Mouse (Mus musculus) mouse embryonic stem cell (cell line): ENCODE results near the gene Apex2.
"Not testable (repeated sequence)": the region's sequence is repeated elsewhere in the genome, so short reads cannot be mapped to it uniquely, and the experiment has no call there.

Experiments used
- in situ Hi-C, 2 experiments: fragments of 300-500 bp; cut with MboI; formaldehyde crosslinking; loops; 1 replicate in 1 of 2; 3 replicates in 1 of 2; pipeline ENCODE4 v1.14.3; 2019 to 2020; ENCODE audit warnings: low sequenced_read_pairs in 2 of 2, low pct_unique_long_range_greater_than_20kb in 1 of 2, mixed read lengths in 1 of 2; ENCODE audit not compliant: unreplicated experiment in 1 of 2

Apex2 gene

GRCm38 (mm10) chrX:150514127-150514526 lies 75.5 kb downstream of the Apex2 start:
- in situ Hi-C loops: loop anchor here (25.0 kb wide), 3 partner anchors 148 to 598 kb away; partner anchors contain the start of gene Tro (in 1 of the 2)

DNA sequence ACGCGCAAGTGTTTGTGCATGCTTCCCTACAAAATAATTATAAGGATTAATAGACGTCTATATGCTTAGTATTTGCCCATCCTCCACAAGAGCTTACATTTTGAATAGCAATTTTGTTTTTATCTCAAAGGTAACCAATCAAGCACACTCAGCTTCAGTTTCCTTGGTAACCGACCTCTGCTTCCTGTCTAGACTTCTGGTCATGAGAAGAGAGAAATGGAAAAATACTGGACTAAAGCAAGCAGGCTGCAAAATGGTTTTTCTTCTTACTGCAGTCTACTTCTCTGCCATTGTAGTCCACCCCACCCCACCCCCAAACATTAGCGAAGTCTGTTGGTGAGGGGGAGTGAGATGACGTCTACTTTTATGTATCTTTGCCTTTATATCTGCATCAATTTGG lies 78.4 kb downstream of the Apex2 start:
- in situ Hi-C loops: loop anchor here (25.0 kb wide), 3 partner anchors 151 to 601 kb away; partner anchors contain the start of gene Tro (in 1 of the 2)

DNA sequence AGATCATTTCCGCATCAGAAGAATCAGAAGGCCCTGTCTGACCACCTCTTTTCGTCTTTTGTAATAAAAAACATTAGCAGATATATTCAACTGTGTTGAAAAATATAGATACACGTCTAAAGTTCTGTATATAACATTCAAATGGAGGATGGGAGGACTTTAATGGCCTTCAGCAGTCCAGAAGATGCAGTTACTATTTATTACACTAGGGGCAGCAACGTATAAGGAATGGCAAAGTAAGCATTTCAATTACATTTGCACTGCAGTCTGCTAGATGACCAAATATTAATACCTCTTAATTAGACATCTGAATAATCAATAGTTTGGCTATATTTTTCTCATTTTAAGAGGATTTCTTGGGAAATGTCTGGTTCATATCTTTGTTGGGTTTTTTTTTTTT lies 79.0 kb downstream of the Apex2 start:
- in situ Hi-C loops: loop anchor here (25.0 kb wide), 3 partner anchors 152 to 602 kb away; partner anchors contain the start of gene Tro (in 1 of the 2)

DNA sequence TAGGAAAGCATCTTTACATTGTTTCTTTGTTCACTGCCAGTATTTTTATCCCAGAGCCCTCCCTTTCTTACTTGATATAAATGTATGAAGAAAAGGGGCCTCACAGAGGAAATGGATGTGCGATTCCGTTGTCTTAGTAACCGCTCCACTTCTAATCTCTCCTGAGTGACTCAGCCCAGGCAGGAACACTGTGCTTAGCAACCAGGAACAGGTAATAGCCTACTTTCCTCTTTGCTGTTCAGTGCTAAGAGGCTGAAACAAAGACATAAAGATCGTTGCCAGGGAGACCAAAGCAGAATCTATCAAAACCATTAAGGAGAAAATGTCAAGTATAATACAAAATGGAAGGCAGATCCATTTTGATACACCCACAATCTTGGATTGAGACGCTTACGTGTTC lies 81.0 kb downstream of the Apex2 start:
- in situ Hi-C loops: loop anchor here (25.0 kb wide), 3 partner anchors 154 to 604 kb away; partner anchors contain the start of gene Tro (in 1 of the 2)

DNA sequence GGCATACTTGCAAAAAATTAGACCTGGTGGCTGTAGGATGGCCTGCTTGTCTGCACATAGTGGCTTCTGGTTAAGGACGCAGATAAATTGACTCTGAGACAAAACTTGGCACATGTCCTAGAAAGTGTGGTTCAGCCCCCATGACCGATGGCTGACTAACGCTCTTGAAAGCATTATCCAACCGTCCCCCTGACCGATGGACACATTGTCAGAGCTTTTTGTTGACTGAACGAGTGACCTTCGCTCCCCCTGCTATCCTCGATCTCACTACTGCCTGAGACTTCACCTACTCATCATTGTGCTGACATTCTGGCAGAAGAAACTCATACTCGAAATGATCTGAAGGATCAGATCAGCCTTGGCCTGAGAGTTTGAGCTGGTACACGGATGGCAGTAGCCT lies 101.9 kb downstream of the Apex2 start:
- in situ Hi-C loops: not testable (repeated sequence)

GRCm38 (mm10) chrX:150486314-150487030 lies 103.2 kb downstream of the Apex2 start:
- in situ Hi-C loops: not testable (repeated sequence)

- in situ Hi-C loops: no loop called here
Measured at GRCm38 (mm10) chrX:150477854-150478780, 111.6 kb downstream of the Apex2 start.

DNA sequence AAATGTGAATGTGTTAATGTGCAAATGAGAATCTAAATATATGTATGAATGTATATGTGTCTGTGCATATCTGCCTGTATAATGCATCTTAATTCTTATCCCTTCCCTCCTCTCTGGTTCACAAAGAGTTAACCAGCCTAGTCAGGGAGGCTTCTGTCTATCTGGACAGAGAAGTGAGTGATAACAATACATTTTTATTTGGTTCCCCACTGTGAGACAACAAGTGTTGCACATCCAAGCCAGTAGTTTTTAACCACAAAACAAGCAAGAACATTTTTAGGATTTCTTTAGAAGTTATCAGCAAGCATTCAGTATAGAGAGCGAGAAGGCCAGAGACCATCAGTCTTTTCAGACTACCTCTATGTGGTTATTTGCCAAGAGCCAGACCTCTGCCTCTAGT lies 118.3 kb downstream of the Apex2 start:
- in situ Hi-C loops: loop anchor here in 1 of 2 experiments (25.0 kb wide), 1 partner anchor 334 kb away; no protein-coding TSS in a partner anchor
